Mouse (Mus musculus) spleen, adult 2 months (tissue): ENCODE data around the gene Atp8a1.

Source experiments
- CTCF ChIP-seq: fragments of 200-500 bp; IDR thresholded peaks from 2 replicates; pipeline ENCODE4 v1.5.1; 2011; ENCODE audit warnings: mild to moderate bottlenecking, inconsistent platforms; ENCODE audit not compliant: insufficient read depth, insufficient read length, insufficient replicate concordance; ENCODE audit errors: extremely low read depth
- POLR2A ChIP-seq: fragments of 200-500 bp; IDR thresholded peaks from 2 replicates; pipeline ENCODE4 v1.6.1; 2011; ENCODE audit warnings: low read depth, low read length, inconsistent platforms

DNA sequence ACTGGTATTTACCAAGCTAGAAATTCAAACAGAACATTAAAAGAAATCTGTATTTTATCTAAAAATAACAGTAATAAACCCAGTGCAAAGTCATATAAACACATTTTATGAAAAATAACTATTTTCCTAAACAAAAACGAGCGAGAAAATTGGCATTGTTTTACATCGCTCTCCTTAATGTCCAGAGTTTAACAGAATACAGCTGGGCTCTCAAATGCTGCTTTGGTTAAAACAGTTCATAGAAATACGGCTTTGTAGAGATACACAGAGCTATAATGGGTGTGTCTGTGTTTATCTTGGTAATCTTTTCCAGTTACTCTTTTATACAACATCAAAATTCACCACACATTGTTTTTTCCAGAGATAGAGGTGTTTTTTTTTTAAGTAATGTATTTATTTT, 194.8 kb downstream of the Atp8a1 start:
- TF ChIP-seq CTCF (no peak), POLR2A (no peak)
